Mouse (Mus musculus) kidney, embryonic 15.5 days (tissue): ENCODE measurements at regions not wholly inside any gene's neighbourhood (a gene's known extent, or its start where the extent isn't known, plus 50 kb on each side); places are given as distances from the start of the nearest gene placed in this dataset.

Experiments
- ATAC-seq: fragments of 200-750 bp; cut with Nextera tagmentation; replicated peaks from 2 replicates; pipeline ENCODE4 v1.8.0; 2017; ENCODE audit warnings: moderate TSS enrichment; ENCODE audit not compliant: low FRiP score
- H3K27ac ChIP-seq: fragments of 300-500 bp; sonication (generic); 2 replicates; pipeline ENCODE4 v1.5.1; 2015; ENCODE audit warnings: mild to moderate bottlenecking, inconsistent platforms
- H3K27me3 ChIP-seq: fragments of 300-500 bp; sonication (generic); 2 replicates; pipeline ENCODE4 v1.6.1; 2015; ENCODE audit warnings: inconsistent platforms
- H3K36me3 ChIP-seq: fragments of 300-500 bp; sonication (generic); 2 replicates; pipeline ENCODE4 v1.6.1; 2015; ENCODE audit warnings: inconsistent platforms
- H3K4me1 ChIP-seq: fragments of 300-500 bp; sonication (generic); 2 replicates; pipeline ENCODE4 v1.6.1; 2015; ENCODE audit warnings: inconsistent platforms
- H3K4me2 ChIP-seq: fragments of 300-500 bp; sonication (generic); 2 replicates; pipeline ENCODE4 v1.6.1; 2015; ENCODE audit warnings: moderate library complexity, mild to moderate bottlenecking, inconsistent platforms
- H3K4me3 ChIP-seq: fragments of 300-500 bp; sonication (generic); replicated peaks from 2 replicates; pipeline ENCODE4 v1.5.1; 2015; ENCODE audit warnings: mild to moderate bottlenecking, inconsistent platforms
- H3K9ac ChIP-seq: fragments of 300-500 bp; sonication (generic); 2 replicates; pipeline ENCODE4 v1.6.1; 2015; ENCODE audit warnings: mild to moderate bottlenecking, inconsistent platforms
- H3K9me3 ChIP-seq: fragments of 300-500 bp; sonication (generic); replicated peaks from 2 replicates; pipeline ENCODE4 v1.6.1; 2016; ENCODE audit warnings: inconsistent platforms
- WGBS: fragments of 180-500 bp; shearing (Covaris S2); methylation state at CpG from one replicate; pipeline ENCODE4 v1.1.7; 2015; ENCODE audit warnings: mixed read lengths; 5-methylcytosine and 5-hydroxymethylcytosine counted together

DNA sequence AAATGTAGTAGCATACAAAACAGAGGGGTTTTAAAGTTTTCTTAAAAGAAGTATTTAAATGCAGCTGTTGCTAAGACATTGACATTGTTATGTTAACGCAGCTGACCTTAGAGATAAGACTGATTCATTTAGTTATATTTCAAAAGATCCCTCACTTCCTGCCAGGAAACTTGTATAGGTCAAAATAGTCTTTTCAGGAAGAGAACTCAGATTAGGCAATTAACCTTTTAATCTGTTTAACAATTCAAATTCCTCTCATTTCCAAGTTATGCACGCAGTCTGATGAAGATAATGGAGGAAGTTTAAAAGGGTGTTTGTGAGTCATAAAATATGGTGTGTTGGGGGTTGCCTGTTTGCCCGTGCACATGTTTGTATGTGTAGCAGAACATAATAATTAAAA lies 448.5 kb downstream of the Tmtc2 start:
- ATAC-seq: no peak
- Histone ChIP-seq H3K36me3 (no peaks in the 10 kb centered on the region), H3K27ac (no peak overlapping the region), H3K27me3 (no peaks in the 10 kb centered on the region), H3K4me1 (peaks cover 3% of the 10 kb centered on the region; the same call in 1 of the 2 replicates), H3K4me2 (no peak overlapping the region), H3K4me3 (no peak overlapping the region), H3K9ac (no peak overlapping the region), H3K9me3 (no peaks in the 10 kb centered on the region)
- WGBS: 41% methylated on average over 3 of the region's 3 CpGs

DNA sequence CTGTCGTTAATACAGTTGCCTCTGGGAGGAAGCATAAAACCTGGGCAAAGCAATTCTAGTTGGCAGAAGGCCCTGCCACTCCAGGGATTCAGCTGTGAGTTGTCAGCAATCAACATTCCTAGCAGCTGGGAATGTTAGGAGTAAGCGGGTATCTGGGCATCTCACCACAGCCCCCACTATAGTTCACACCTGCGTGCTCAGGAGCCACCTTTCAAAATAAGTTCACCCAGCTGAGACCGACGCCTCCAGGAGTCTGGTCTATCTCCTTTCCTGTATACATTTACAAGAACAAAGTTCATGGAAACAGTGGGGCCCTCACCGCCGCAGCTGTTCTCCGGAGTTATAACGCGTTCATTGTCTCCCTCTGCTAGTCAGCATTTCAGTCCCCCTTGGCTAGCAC lies 454.0 kb downstream of the Tmtc2 start:
- no peak overlapping the region for H3K9ac ChIP-seq
- H3K4me1 ChIP-seq: peaks cover 5% of the 10 kb centered on the region; the same call in 1 of the 2 replicates
- H3K36me3 ChIP-seq: no peaks in the 10 kb centered on the region
- ATAC-seq: peak; percentile 67
- H3K27me3 ChIP-seq: no peaks in the 10 kb centered on the region
- H3K4me3 ChIP-seq: no peak overlapping the region
- H3K9me3 ChIP-seq: no peaks in the 10 kb centered on the region
- 62% methylated on average over 10 of the region's 10 CpGs for WGBS
- no peak overlapping the region for H3K27ac ChIP-seq
- H3K4me2 ChIP-seq: no peak overlapping the region

- Histone ChIP-seq H3K9ac (no peak overlapping the region), H3K27ac (no peak overlapping the region), H3K36me3 (no peaks in the 10 kb centered on the region), H3K4me2 (no peak overlapping the region), H3K4me1 (peaks cover 2% of the 10 kb centered on the region; the same call in 1 of the 2 replicates), H3K9me3 (no peaks in the 10 kb centered on the region), H3K27me3 (no peaks in the 10 kb centered on the region), H3K4me3 (no peak overlapping the region)
- 95% methylated on average over 1 of the region's 1 CpGs for WGBS
- ATAC-seq: no peak
These were observed 458.1 kb downstream of the Tmtc2 start for GRCm38 (mm10) chr10:105116138-105116537.

DNA sequence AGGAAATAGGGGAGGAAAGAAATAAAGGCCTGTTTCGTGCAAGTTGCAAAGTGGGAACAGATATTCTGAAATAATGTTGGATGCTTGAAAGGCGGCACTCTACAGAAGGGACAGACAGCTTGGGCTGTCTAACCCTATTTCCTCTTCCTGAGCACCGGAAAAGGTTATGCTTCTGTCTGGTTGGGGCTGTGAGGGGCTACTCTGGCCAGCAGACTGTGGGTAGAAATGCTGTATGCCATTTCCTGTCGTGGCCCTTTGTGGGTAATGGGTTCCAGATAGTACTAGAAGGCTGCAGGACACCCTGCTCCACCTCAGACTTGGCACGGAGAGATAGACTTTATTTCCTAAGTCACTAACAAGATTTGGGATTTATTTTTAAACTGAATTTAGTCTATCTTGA lies 459.3 kb downstream of the Tmtc2 start:
- H3K9me3 ChIP-seq: no peaks in the 10 kb centered on the region
- H3K4me3 ChIP-seq: no peak overlapping the region
- no peak overlapping the region for H3K9ac ChIP-seq
- no peaks in the 10 kb centered on the region for H3K27me3 ChIP-seq
- no peaks in the 10 kb centered on the region for H3K4me1 ChIP-seq
- H3K36me3 ChIP-seq: no peaks in the 10 kb centered on the region
- ATAC-seq: no peak
- H3K4me2 ChIP-seq: no peak overlapping the region
- H3K27ac ChIP-seq: no peak overlapping the region
- 70% methylated on average over 5 of the region's 5 CpGs for WGBS

DNA sequence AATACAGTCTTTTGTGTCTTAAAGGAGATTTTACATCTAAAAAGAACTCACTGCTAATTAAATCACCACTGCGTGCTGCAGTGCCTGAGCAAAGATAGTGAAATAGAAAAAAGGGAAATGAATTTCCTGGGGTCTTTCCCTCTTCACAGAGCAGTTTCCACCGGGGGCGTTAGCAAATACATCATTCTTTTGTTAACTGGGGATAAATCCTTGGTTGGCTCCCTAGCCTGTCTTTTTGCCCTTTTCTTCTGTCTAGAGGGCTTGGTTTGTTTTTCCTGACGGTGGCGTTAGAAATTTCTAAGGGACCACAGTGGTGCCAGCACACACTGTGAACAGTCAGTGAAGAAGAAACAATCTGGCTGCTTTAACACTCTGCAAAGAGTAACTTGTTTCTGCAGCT lies 464.0 kb downstream of the Tmtc2 start:
- no peak overlapping the region for H3K9ac ChIP-seq
- no peak overlapping the region for H3K4me3 ChIP-seq
- H3K4me1 ChIP-seq: no peaks in the 10 kb centered on the region
- no peak for ATAC-seq
- no peaks in the 10 kb centered on the region for H3K27me3 ChIP-seq
- no peak overlapping the region for H3K27ac ChIP-seq
- no peak overlapping the region for H3K4me2 ChIP-seq
- H3K36me3 ChIP-seq: no peaks in the 10 kb centered on the region
- no peaks in the 10 kb centered on the region for H3K9me3 ChIP-seq
- 27% methylated on average over 5 of the region's 5 CpGs for WGBS

- H3K9ac ChIP-seq: no peak overlapping the region
- H3K4me3 ChIP-seq: no peak overlapping the region
- 82% methylated on average over 2 of the region's 2 CpGs for WGBS
- no peaks in the 10 kb centered on the region for H3K4me1 ChIP-seq
- no peak for ATAC-seq
- H3K9me3 ChIP-seq: no peaks in the 10 kb centered on the region
- H3K27me3 ChIP-seq: no peaks in the 10 kb centered on the region
- no peak overlapping the region for H3K27ac ChIP-seq
- no peak overlapping the region for H3K4me2 ChIP-seq
- no peaks in the 10 kb centered on the region for H3K36me3 ChIP-seq
These were observed 477.3 kb downstream of the Tmtc2 start for GRCm38 (mm10) chr10:105097045-105097331.

DNA sequence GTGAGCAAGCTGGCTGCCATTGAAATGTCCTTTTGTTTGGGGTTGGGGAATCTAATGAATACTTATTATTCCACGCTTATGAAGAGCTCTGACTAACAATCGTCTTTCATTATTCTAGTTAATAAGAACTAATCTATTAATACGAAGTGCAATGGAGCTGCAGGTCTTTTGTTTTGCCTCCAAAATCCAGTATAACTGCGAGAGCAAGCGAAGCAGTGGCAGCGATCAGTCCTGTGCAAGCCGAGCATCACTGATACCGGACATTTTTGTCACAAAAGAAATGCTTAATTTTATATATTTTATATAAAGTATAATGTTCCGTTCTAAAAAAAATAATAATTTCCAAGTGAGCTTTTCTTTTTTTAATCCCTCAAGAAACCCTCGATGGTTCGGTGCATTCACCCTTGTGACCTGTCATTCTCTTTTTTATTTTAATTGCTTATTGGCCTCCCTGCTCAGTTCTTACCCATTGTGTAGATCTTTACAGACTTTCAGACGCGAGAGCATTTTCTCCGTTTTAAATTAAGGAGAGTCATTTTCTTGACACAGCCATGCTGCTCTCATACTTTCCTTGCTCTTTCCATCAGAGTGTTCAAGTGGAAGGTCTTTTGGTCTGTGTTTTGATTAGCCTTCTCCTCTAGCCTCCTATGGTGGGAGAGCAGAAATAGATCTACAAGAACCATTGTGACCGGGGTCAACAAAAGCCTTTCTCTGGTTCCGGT lies 477.8 kb downstream of the Tmtc2 start:
- no peaks in the 10 kb centered on the region for H3K9me3 ChIP-seq
- no peak for ATAC-seq
- no peaks in the 10 kb centered on the region for H3K27me3 ChIP-seq
- WGBS: 88% methylated on average over 16 of the region's 16 CpGs
- no peak overlapping the region for H3K4me3 ChIP-seq
- no peak overlapping the region for H3K4me2 ChIP-seq
- H3K36me3 ChIP-seq: no peaks in the 10 kb centered on the region
- no peaks in the 10 kb centered on the region for H3K4me1 ChIP-seq
- H3K9ac ChIP-seq: no peak overlapping the region
- H3K27ac ChIP-seq: no peak overlapping the region

DNA sequence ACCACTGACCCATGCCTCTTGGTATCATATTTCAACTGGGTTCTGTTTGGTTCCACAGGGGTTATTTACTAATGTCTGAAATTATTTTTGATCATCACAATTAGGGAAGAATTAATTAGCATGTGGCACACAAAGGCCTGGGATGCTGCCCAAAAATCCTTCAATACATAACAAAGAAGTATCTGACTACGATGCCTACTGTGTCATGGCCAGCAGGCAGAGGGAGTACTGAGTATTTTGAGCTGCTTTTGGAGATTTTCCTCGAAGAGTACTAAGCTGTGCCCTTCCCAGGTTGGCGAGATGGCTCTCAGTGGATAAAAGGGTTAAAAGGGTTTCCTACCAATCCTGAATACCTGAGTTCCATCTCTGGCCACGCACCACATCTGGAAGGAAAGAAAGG lies 478.5 kb downstream of the Tmtc2 start:
- H3K4me3 ChIP-seq: no peak overlapping the region
- no peaks in the 10 kb centered on the region for H3K36me3 ChIP-seq
- H3K4me2 ChIP-seq: no peak overlapping the region
- no peaks in the 10 kb centered on the region for H3K9me3 ChIP-seq
- H3K9ac ChIP-seq: no peak overlapping the region
- H3K27ac ChIP-seq: no peak overlapping the region
- ATAC-seq: no peak
- H3K4me1 ChIP-seq: no peaks in the 10 kb centered on the region
- whole genome bisulfite sequencing: 85% methylated on average over 4 of the region's 4 CpGs
- H3K27me3 ChIP-seq: no peaks in the 10 kb centered on the region

- WGBS: 80% methylated on average over 2 of the region's 2 CpGs
- Histone ChIP-seq H3K4me2 (no peak overlapping the region), H3K4me3 (no peak overlapping the region), H3K9ac (no peak overlapping the region), H3K9me3 (no peaks in the 10 kb centered on the region), H3K36me3 (no peaks in the 10 kb centered on the region), H3K4me1 (no peaks in the 10 kb centered on the region), H3K27ac (no peak overlapping the region), H3K27me3 (no peaks in the 10 kb centered on the region)
- ATAC-seq: no peak
These were observed 497.4 kb downstream of the Tmtc2 start for GRCm38 (mm10) chr10:105076892-105077291.

DNA sequence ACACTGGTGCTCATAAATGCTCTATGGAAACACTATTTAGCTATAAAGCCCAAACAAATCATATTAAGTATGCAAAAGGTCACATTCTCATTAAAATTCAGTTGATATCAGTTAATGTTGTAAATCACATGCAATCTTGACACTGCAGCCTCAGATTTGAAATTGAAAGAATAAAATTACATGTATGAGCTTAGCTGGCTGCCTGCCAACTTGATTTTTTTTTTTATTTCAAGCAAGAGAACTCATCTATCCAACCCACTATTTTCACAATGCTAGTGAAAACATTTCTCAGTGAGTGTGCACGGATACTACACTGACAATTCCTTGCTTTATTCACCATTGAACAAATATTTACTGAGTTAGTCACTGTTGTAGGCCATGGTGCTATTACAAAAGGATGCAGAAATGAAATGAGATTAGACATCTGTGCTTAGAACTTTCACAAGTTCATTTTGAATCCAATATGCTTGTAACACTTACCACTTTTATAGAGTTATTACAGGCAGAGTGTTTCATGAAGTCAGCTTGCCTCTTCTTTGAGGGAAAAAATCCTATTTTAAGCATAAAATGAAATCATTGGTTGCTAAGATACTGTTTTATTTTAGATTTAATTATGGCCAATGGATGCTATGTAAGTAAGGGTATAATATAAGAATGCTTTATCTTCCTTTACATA lies 539.4 kb downstream of the Tmtc2 start:
- H3K27me3 ChIP-seq: no peaks in the 10 kb centered on the region
- no peak for ATAC-seq
- H3K4me2 ChIP-seq: no peak overlapping the region
- H3K4me1 ChIP-seq: no peaks in the 10 kb centered on the region
- no peaks in the 10 kb centered on the region for H3K36me3 ChIP-seq
- WGBS: 67% methylated on average over 1 of the region's 1 CpGs
- H3K9ac ChIP-seq: no peak overlapping the region
- no peak overlapping the region for H3K27ac ChIP-seq
- no peaks in the 10 kb centered on the region for H3K9me3 ChIP-seq
- no peak overlapping the region for H3K4me3 ChIP-seq

DNA sequence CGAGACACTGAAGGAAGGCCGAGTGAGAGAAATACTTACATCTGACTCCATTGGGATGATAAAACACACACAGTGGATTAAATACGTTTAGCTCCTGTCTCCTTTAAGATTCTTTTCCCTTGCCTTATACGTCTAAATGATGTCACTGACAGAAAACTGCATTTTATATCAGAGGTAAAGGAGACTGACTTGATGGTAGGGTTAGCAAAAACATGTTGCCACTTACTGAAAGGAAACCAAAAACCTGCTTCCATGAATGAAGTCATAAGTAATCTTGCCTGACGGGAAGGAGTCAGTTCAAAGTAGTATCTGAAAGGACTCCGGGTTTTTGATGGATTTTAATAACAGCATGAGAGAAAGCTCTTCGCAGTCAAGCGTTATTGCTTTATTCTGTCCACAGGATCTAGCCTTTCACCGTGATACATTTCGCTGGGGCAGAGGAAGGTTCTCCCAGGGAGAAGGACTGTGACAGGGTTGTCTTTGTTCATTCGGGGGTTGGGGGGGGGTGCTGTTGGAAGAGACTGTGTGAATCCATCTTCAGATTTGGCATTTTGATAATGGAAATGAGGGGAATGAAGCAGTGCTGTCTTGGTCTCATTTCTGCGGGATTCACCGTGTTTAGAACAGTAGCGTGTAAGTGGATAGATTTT lies 553.7 kb downstream of the Tmtc2 start:
- H3K9ac ChIP-seq: no peak overlapping the region
- H3K4me2 ChIP-seq: 0 out of 2 replicates have a peak overlapping the region, but pooled peaks have one; percentile 4
- no peaks in the 10 kb centered on the region for H3K4me1 ChIP-seq
- H3K27ac ChIP-seq: no peak overlapping the region
- H3K27me3 ChIP-seq: no peaks in the 10 kb centered on the region
- H3K4me3 ChIP-seq: no peak overlapping the region
- WGBS: 64% methylated on average over 14 of the region's 14 CpGs
- no peak for ATAC-seq
- H3K9me3 ChIP-seq: no peaks in the 10 kb centered on the region
- no peaks in the 10 kb centered on the region for H3K36me3 ChIP-seq

GRCm38 (mm10) chr10:105019774-105020470 lies 554.3 kb downstream of the Tmtc2 start:
- 37% methylated on average over 11 of the region's 11 CpGs for WGBS
- Histone ChIP-seq H3K4me2 (0 out of 2 replicates have a peak overlapping the region, but pooled peaks have one; percentile 4), H3K27ac (no peak overlapping the region), H3K9ac (no peak overlapping the region), H3K27me3 (no peaks in the 10 kb centered on the region), H3K4me3 (no peak overlapping the region), H3K4me1 (no peaks in the 10 kb centered on the region), H3K9me3 (no peaks in the 10 kb centered on the region), H3K36me3 (no peaks in the 10 kb centered on the region)
- no peak for ATAC-seq
